Mouse (Mus musculus): ENCODE measurements around the gene Abhd6. TPM values are rescaled to one million over a fixed set of nuclear protein-coding genes. Genes with fewer than 3 reads are reported as not detected.

Abhd6 gene
- 10 to 100 TPM; 55.1 to 60.3 (median 55.6) TPM for total RNA-seq (2022)

GRCm38 (mm10) chr14:8002432-8003092 is at the start of gene Abhd6:
Abhd6 (plus strand) TSS chr14:8002902.
- peak; percentile 72 to 80 for DNase-seq (ENCODE audit: low spot score in 2 of 2)

GRCm38 (mm10) chr14:7954071-7954471 is 48.6 kb upstream of the Abhd6 start:
- DNase-seq (ENCODE audit: low spot score in 2 of 2): no peak

- DNase-seq (ENCODE audit: low spot score in 2 of 2): no peak
Measured at GRCm38 (mm10) chr14:7956427-7956826, 46.3 kb upstream of the Abhd6 start.

- no peak for DNase-seq (ENCODE audit: low spot score in 2 of 2)
Measured at GRCm38 (mm10) chr14:7957049-7957448, 45.7 kb upstream of the Abhd6 start, which contains the start of gene Gm45521. Gm45521 (plus strand) TSS chr14:7957288.

- no peak for DNase-seq (ENCODE audit: low spot score in 2 of 2)
Measured at GRCm38 (mm10) chr14:7960616-7961015, 42.1 kb upstream of the Abhd6 start.

GRCm38 (mm10) chr14:7961714-7962113 is 41.0 kb upstream of the Abhd6 start:
- no peak for DNase-seq (ENCODE audit: low spot score in 2 of 2)

- DNase-seq (ENCODE audit: low spot score in 2 of 2): no peak
Measured at GRCm38 (mm10) chr14:7962626-7963025, 40.1 kb upstream of the Abhd6 start.

GRCm38 (mm10) chr14:7963160-7963559 is 39.5 kb upstream of the Abhd6 start:
- DNase-seq (ENCODE audit: low spot score in 2 of 2): no peak

- DNase-seq (ENCODE audit: low spot score in 2 of 2): peak in 1 of 2 experiments; percentile 45
Measured at GRCm38 (mm10) chr14:7964219-7964889, 38.3 kb upstream of the Abhd6 start.

- no peak for DNase-seq (ENCODE audit: low spot score in 2 of 2)
Measured at GRCm38 (mm10) chr14:7971889-7972493, 30.7 kb upstream of the Abhd6 start.

- no peak for DNase-seq (ENCODE audit: low spot score in 2 of 2)
Measured at GRCm38 (mm10) chr14:7974643-7975042, 28.1 kb upstream of the Abhd6 start.

GRCm38 (mm10) chr14:7975177-7975576 is 27.5 kb upstream of the Abhd6 start:
- no peak for DNase-seq (ENCODE audit: low spot score in 2 of 2)

GRCm38 (mm10) chr14:7977471-7977870 is 25.2 kb upstream of the Abhd6 start:
- DNase-seq (ENCODE audit: low spot score in 2 of 2): no peak

- no peak for DNase-seq (ENCODE audit: low spot score in 2 of 2)
Measured at GRCm38 (mm10) chr14:7978183-7978582, 24.5 kb upstream of the Abhd6 start.

GRCm38 (mm10) chr14:7981226-7981625 is 21.5 kb upstream of the Abhd6 start:
- DNase-seq (ENCODE audit: low spot score in 2 of 2): no peak

- DNase-seq (ENCODE audit: low spot score in 2 of 2): no peak
Measured at GRCm38 (mm10) chr14:7986913-7987312, 15.8 kb upstream of the Abhd6 start.

GRCm38 (mm10) chr14:7989371-7989770 is 13.3 kb upstream of the Abhd6 start:
- DNase-seq (ENCODE audit: low spot score in 2 of 2): no peak

- DNase-seq (ENCODE audit: low spot score in 2 of 2): no peak
Measured at GRCm38 (mm10) chr14:7989961-7990360, 12.7 kb upstream of the Abhd6 start.

GRCm38 (mm10) chr14:7991108-7991776 is 11.5 kb upstream of the Abhd6 start:
- DNase-seq (ENCODE audit: low spot score in 2 of 2): no peak

- no peak for DNase-seq (ENCODE audit: low spot score in 2 of 2)
Measured at GRCm38 (mm10) chr14:7992158-7992557, 10.5 kb upstream of the Abhd6 start.

GRCm38 (mm10) chr14:7994271-7994767 is 8.4 kb upstream of the Abhd6 start, which contains the start of gene Dnase1l3:
Dnase1l3 (minus strand) TSS chr14:7994573.
- DNase-seq (ENCODE audit: low spot score in 2 of 2): no peak

GRCm38 (mm10) chr14:7997255-7997696 is 5.4 kb upstream of the Abhd6 start:
- DNase-seq (ENCODE audit: low spot score in 2 of 2): peak; percentile 77 to 92
